Mouse (Mus musculus) erythroblast, embryonic 14.5 days (primary cell): ENCODE data around the gene Lpo. TPM values are rescaled to one million over a fixed set of nuclear protein-coding genes. Genes with fewer than 3 reads are reported as not detected.
"Not testable (repeated sequence)": the region's sequence is repeated elsewhere in the genome, so short reads cannot be mapped to it uniquely, and the experiment has no call there.

Experiments
- H3K27me3 ChIP-seq: 2 replicates; pipeline ENCODE4 v1.6.1; 2012; ENCODE audit warnings: inconsistent platforms; ENCODE audit not compliant: control insufficient read depth
- H3K36me3 ChIP-seq: 2 replicates; pipeline ENCODE4 v1.6.1; 2012; ENCODE audit warnings: mild to moderate bottlenecking, inconsistent platforms; ENCODE audit not compliant: control insufficient read depth
- H3K4me1 ChIP-seq: 2 replicates; pipeline ENCODE4 v1.6.1; 2012; ENCODE audit warnings: inconsistent platforms; ENCODE audit not compliant: control insufficient read depth
- H3K4me3 ChIP-seq: replicated peaks from 2 replicates; pipeline ENCODE3; 2012; ENCODE audit warnings: moderate library complexity, mild to moderate bottlenecking, inconsistent platforms
- H3K9me3 ChIP-seq: 2 replicates; pipeline ENCODE4 v1.6.1; 2012; ENCODE audit warnings: low read length, inconsistent platforms, mixed read lengths; ENCODE audit not compliant: control insufficient read depth
- GATA1 ChIP-seq: IDR thresholded peaks from 2 replicates; pipeline ENCODE4 v1.6.1; 2012; ENCODE audit warnings: low read length, inconsistent platforms, mixed read lengths
- TAL1 ChIP-seq: IDR thresholded peaks from 3 replicates; pipeline ENCODE4 v1.6.1; 2012; ENCODE audit warnings: low read length, inconsistent platforms, mixed read lengths
- polyA plus RNA-seq: library from polyadenylated mRNA; stranded (reverse); fragments of >175 nt; gene quantifications from 2 replicates; pipeline ENCODE4 v1.2.3, GENCODE M21; 2012

The Lpo gene
- polyA plus RNA-seq, result not detected in 2 replicates

DNA sequence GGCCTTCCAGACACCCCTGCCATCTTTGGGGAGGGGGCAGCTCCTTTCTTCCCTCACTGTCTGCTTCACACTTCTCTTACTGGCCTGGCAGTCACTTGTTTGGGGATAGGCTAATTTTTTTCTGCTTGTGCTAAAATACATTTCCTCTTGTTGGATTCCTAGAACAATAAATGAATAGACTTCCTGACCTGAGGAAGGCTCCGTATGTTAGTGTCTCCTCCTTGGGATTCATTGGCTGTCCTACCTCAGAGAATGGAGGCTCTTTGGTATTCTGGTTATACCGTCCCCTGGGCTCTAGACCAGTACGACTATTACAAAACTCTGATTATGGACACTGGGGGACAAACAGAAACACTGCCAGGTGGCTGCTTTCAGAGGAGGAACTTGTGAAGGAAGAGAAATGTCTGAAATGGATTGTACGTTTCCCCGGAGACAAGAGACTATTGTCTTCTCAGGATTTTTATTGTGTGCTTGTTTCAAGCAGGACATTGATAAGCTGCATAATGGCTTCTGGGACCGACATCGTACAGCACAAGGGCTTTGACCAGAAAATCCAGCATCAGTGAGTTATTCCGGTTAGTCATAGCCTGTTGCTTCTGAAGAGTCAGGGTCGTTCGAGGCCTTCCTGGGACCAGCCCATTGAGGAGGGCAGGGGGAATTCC is at the start of gene Lpo:
Gene Lpo, minus strand, starts transcription at position 51 of the 662 bp plus-strand sequence.
- H3K36me3 ChIP-seq, result no peaks in the 10 kb centered on the region
- TF ChIP-seq TAL1, result no peak
- TF ChIP-seq GATA1, result no peak
- H3K4me1 ChIP-seq, result no peaks in the 10 kb centered on the region
- no peak within 1 kb of the TSS for H3K4me3 ChIP-seq
- no peaks in the 10 kb centered on the region for H3K9me3 ChIP-seq
- H3K27me3 ChIP-seq, result peaks cover 3% of the 10 kb centered on the region

DNA sequence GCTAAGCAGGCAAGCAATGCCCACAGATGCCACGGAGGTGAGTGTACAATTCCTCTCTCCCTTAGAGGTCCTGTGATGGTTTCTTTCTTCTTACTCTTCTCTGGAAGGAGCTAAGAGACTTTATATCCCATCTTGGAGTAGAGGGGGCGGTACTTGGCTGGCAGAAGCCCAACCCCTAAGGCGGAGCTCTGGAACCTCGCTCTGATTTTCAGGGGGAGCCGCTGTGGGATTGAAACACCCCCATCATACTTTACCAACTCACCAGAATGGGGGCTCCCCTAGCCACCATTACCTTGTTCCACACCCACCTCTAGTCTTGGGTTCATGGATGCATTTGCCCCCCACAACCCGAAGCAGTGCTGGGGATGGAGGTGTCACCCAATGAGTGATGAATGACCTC is 47.3 kb upstream of the Lpo start, which contains the start of gene Epx:
Gene Epx, minus strand, starts transcription at position 101 of the 400 bp plus-strand sequence.
- TF ChIP-seq GATA1, result no peak
- TF ChIP-seq TAL1, result no peak
- H3K4me3 ChIP-seq, result no peak within 1 kb of the TSS
- H3K36me3 ChIP-seq, result no peaks in the 10 kb centered on the region
- H3K9me3 ChIP-seq, result no peaks in the 10 kb centered on the region
- H3K27me3 ChIP-seq, result no peaks in the 10 kb centered on the region
- no peaks in the 10 kb centered on the region for H3K4me1 ChIP-seq

DNA sequence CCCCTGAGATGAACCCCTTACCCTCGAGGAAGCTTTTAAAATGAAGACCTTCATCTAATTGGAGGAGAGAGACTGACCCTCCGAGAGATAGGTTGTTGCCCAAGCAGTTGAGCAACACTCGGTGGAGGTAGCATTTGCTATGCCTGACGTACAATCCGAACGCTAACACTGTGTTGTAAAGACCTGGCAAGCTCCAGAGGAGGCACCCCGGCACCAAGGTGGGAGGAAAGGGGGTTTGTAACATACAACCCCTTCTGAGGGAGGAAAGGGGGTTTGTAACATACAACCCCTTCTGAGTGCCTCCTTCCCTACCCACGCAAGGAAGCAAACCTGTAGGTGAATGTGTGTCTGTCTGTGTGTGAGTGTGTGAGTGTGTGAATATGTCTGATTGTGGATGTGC is 43.7 kb upstream of the Lpo start:
- no peaks in the 10 kb centered on the region for H3K4me1 ChIP-seq
- no peak overlapping the region for H3K4me3 ChIP-seq
- no peaks in the 10 kb centered on the region for H3K36me3 ChIP-seq
- no peaks in the 10 kb centered on the region for H3K27me3 ChIP-seq
- H3K9me3 ChIP-seq, result no peaks in the 10 kb centered on the region
- TF ChIP-seq TAL1 (no peak), GATA1 (no peak)

DNA sequence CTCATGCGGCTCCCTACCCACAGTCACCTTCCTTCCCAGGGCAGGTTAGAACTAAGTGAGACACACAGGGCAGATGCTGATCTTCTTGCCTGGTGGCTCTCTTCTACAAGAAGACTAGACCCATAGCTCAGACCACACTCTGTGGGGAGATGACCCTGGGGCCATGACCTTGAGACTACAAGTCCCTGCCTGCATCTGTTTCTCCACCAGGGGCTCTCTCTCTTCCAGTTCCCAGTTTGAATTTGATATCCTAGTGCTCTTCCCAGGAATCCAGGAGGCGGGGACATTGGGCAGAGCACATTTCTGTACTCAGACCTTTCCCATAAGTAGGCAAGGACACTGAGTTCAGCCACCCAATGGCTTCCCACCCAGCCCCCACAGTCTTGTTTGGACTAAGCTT is 42.0 kb upstream of the Lpo start:
- Histone ChIP-seq H3K36me3 (no peaks in the 10 kb centered on the region), H3K4me3 (no peak overlapping the region), H3K4me1 (no peaks in the 10 kb centered on the region), H3K9me3 (no peaks in the 10 kb centered on the region), H3K27me3 (no peaks in the 10 kb centered on the region)
- TF ChIP-seq GATA1 (no peak), TAL1 (no peak)

DNA sequence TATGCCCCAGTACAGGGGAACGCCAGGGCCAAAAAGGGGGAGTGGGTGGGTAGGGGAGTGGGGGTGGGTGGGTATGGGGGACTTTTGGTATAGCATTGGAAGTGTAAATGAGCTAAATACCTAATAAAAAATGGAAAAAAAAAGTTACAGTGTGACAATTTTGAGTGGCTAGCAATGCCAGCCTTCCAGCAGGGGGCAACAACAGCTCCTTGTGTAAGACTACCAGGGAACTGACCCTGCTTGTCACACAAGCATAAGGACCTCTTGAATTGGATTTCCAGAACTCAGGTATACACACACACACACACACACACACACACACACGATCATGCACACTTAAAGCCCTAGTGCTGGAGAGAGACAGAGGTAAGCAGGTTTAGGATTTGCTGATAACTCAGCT is 38.8 kb upstream of the Lpo start:
- H3K4me3 ChIP-seq, H3K9me3 ChIP-seq, H3K27me3 ChIP-seq, H3K36me3 ChIP-seq, H3K4me1 ChIP-seq: not testable (repeated sequence)

DNA sequence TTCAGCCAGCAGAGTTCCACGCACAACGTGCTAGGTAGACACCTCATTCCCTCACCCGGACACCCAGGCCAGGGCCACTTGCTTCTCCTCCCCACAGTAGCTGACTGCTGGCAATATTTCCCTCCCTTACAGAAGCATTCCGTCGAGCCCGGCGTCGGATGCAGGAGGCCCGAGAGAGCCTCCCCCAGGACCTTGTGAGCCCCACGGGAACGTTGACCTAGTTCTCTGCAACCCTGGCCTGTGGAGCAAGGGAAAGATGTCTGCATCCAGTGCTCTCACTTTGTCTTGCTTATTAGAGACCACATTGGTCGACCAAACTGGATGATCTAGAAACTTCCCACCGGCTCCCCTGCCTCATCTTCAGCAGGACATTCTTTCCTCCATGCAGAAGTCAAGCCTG is 34.7 kb upstream of the Lpo start:
- H3K4me3 ChIP-seq, result no peak overlapping the region
- H3K4me1 ChIP-seq, result no peaks in the 10 kb centered on the region
- H3K36me3 ChIP-seq, result no peaks in the 10 kb centered on the region; the same call in 1 of the 2 replicates
- TF ChIP-seq GATA1 (no peak), TAL1 (no peak)
- H3K9me3 ChIP-seq, result no peaks in the 10 kb centered on the region
- no peaks in the 10 kb centered on the region for H3K27me3 ChIP-seq

DNA sequence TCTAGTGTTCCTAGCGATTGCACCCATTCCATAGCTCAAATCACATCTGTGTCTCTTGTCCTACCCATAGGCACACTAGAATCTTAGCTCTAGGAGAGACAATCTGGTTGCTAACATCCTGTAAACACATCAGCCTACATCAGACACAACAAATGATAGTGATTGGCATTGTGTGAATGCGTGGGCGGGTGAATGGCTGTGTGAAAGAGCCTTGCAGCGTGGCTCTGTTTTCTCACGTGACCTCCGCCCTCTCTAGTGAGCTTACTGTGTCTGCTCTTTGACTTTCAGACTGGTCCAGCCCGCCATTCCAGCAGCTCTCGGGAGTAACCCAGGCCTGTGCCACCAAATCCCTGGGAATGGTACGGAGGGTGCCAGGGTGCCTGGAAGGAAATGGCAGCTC is 32.3 kb upstream of the Lpo start:
- H3K9me3 ChIP-seq, result no peaks in the 10 kb centered on the region
- no peaks in the 10 kb centered on the region; the same call in 1 of the 2 replicates for H3K36me3 ChIP-seq
- no peaks in the 10 kb centered on the region for H3K4me1 ChIP-seq
- H3K27me3 ChIP-seq, result no peaks in the 10 kb centered on the region
- H3K4me3 ChIP-seq, result no peak overlapping the region
- TF ChIP-seq GATA1, result no peak

DNA sequence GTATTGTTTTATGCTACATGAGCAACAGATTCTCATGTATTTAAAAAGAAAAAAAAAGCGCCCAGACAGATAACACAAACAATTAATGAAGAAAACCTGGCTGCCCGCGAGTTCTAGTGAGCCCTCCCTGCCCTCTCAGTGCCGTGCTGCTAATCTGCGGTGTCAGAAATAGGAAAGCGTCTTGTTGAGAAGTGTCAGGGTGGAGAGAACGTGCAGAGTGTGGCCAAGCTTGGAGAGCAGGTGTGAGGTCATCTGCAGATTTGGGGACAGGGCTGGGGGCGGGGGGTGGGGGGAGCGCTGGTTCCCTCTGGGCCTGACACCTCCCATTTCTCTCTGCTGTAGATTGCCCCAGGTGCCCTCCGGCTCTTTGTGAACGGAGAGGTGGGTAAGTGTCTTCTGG is 31.2 kb upstream of the Lpo start:
- no peak for TF ChIP-seq TAL1
- TF ChIP-seq GATA1, result no peak
- H3K4me1 ChIP-seq, result no peaks in the 10 kb centered on the region
- H3K36me3 ChIP-seq, result no peaks in the 10 kb centered on the region; the same call in 1 of the 2 replicates
- H3K9me3 ChIP-seq, result no peaks in the 10 kb centered on the region
- H3K4me3 ChIP-seq, result no peak overlapping the region
- H3K27me3 ChIP-seq, result no peaks in the 10 kb centered on the region

DNA sequence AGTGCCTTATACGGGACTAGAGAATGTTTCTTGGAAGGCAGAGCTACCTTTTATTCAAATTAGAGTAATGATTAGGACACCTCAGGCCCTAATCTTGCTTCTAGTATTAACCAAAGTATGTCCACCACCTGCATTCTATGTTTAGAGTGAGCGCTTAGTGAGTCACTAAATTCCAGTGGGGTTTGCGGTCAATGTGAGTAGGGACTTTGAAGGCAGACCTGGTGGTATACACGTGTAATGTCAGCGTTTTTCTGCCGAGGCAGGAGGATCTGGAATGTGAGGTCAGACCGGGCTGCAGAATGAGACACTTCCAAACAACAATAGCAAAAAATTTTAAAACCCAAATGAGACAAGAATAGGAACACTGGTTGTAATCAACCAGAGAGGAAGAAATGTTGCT is 26.5 kb upstream of the Lpo start:
- Histone ChIP-seq H3K4me1 (peaks cover 12% of the 10 kb centered on the region), H3K9me3 (no peaks in the 10 kb centered on the region), H3K27me3 (no peaks in the 10 kb centered on the region), H3K36me3 (no peaks in the 10 kb centered on the region), H3K4me3 (no peak overlapping the region)
- no peak for TF ChIP-seq TAL1
- TF ChIP-seq GATA1, result no peak

DNA sequence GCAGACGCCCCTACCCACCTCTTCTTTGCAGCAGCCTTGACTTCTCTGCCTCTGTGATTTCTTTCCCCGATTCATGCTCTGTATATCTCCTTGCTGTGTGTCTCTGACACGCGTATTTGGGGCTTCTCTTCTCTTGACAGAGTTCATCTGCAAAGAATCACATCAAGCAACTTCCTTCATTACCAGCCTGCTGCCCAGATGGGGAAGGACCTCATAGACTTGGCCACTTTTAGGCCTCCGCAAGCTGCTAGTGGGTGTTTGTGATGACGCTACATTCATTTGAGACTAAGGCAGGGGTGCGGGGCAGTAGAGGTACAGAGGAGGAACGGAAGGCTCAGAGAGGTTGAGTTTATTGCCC is 25.5 kb upstream of the Lpo start:
- Histone ChIP-seq H3K4me1 (peaks cover 12% of the 10 kb centered on the region), H3K4me3 (peak overlapping the region; percentile 71), H3K27me3 (no peaks in the 10 kb centered on the region), H3K9me3 (no peaks in the 10 kb centered on the region), H3K36me3 (no peaks in the 10 kb centered on the region)
- TF ChIP-seq TAL1 (no peak), GATA1 (no peak)
